Mouse (Mus musculus): ENCODE data around the gene Mpo. TPM values are rescaled to one million over a fixed set of nuclear protein-coding genes. Genes with fewer than 3 reads are reported as not detected.

The Mpo gene
- polyA plus RNA-seq, 1 experiment from 2014 or later: 3.4 TPM

- no peak for ATAC-seq (ENCODE audit: insufficient number of reproducible peaks, insufficient read depth, low FRiP score, low TSS enrichment)
- Histone ChIP-seq H3K9ac (no peak overlapping the region), H3K4me2 (replicated peaks) (no peak overlapping the region), H3K36me3 (no peaks in the 10 kb centered on the region), H3K27me3 (no peaks in the 10 kb centered on the region), H3K4me3 (no peak overlapping the region), H3K27ac (no peak overlapping the region), H3K9me3 (no peaks in the 10 kb centered on the region), H3K4me1 (peaks cover 5% of the 10 kb centered on the region; the same call in 1 of the 2 replicates)
- WGBS: 57% methylated on average over 4 of the region's 4 CpGs
Observed at GRCm38 (mm10) chr11:87751491-87751966, 41.9 kb upstream of the Mpo start.

GRCm38 (mm10) chr11:87752307-87752706 is 41.1 kb upstream of the Mpo start:
- H3K4me3 ChIP-seq: no peak overlapping the region
- ATAC-seq (ENCODE audit: insufficient number of reproducible peaks, insufficient read depth, low FRiP score, low TSS enrichment): no peak
- H3K9ac ChIP-seq: no peak overlapping the region
- WGBS: 81% methylated on average over 1 of the region's 1 CpGs
- H3K4me2 ChIP-seq (replicated peaks): no peak overlapping the region
- H3K36me3 ChIP-seq: no peaks in the 10 kb centered on the region
- H3K27ac ChIP-seq: no peak overlapping the region
- H3K27me3 ChIP-seq: no peaks in the 10 kb centered on the region
- H3K9me3 ChIP-seq: no peaks in the 10 kb centered on the region
- H3K4me1 ChIP-seq: peaks cover 5% of the 10 kb centered on the region; the same call in 1 of the 2 replicates

- H3K4me3 ChIP-seq: no peak overlapping the region
- no peaks in the 10 kb centered on the region for H3K9me3 ChIP-seq
- no peaks in the 10 kb centered on the region for H3K27me3 ChIP-seq
- no peaks in the 10 kb centered on the region for H3K36me3 ChIP-seq
- peaks cover 5% of the 10 kb centered on the region; the same call in 1 of the 2 replicates for H3K4me1 ChIP-seq
- ATAC-seq (ENCODE audit: insufficient number of reproducible peaks, insufficient read depth, low FRiP score, low TSS enrichment): no peak
- H3K9ac ChIP-seq: no peak overlapping the region
- 81% methylated on average over 8 of the region's 8 CpGs for WGBS
- H3K27ac ChIP-seq: no peak overlapping the region
- H3K4me2 ChIP-seq (replicated peaks): no peak overlapping the region
Observed at GRCm38 (mm10) chr11:87753255-87753654, 40.1 kb upstream of the Mpo start.

- Histone ChIP-seq H3K27me3 (no peaks in the 10 kb centered on the region), H3K4me2 (replicated peaks) (no peak overlapping the region), H3K9ac (no peak overlapping the region), H3K4me1 (peaks cover 5% of the 10 kb centered on the region; the same call in 1 of the 2 replicates), H3K9me3 (no peaks in the 10 kb centered on the region), H3K4me3 (no peak overlapping the region), H3K27ac (no peak overlapping the region), H3K36me3 (no peaks in the 10 kb centered on the region)
- ATAC-seq (ENCODE audit: insufficient number of reproducible peaks, insufficient read depth, low FRiP score, low TSS enrichment): no peak
- WGBS: 85% methylated on average over 5 of the region's 5 CpGs
Observed at GRCm38 (mm10) chr11:87753891-87754501, 39.4 kb upstream of the Mpo start.

GRCm38 (mm10) chr11:87754603-87755002 is 38.8 kb upstream of the Mpo start:
- peaks cover 4% of the 10 kb centered on the region for H3K27me3 ChIP-seq
- no peak overlapping the region for H3K27ac ChIP-seq
- H3K36me3 ChIP-seq: no peaks in the 10 kb centered on the region
- peaks cover 5% of the 10 kb centered on the region; the same call in 1 of the 2 replicates for H3K4me1 ChIP-seq
- WGBS: 67% methylated on average over 5 of the region's 5 CpGs
- H3K9me3 ChIP-seq: no peaks in the 10 kb centered on the region
- no peak overlapping the region for H3K9ac ChIP-seq
- ATAC-seq (ENCODE audit: insufficient number of reproducible peaks, insufficient read depth, low FRiP score, low TSS enrichment): no peak
- no peak overlapping the region for H3K4me3 ChIP-seq
- no peak overlapping the region for H3K4me2 ChIP-seq (replicated peaks)

GRCm38 (mm10) chr11:87755360-87756017 is 37.9 kb upstream of the Mpo start:
- Histone ChIP-seq H3K36me3 (no peaks in the 10 kb centered on the region), H3K4me2 (replicated peaks) (no peak overlapping the region), H3K4me1 (peaks cover 10% of the 10 kb centered on the region; the same call in 1 of the 2 replicates), H3K27ac (no peak overlapping the region), H3K4me3 (no peak overlapping the region), H3K9me3 (no peaks in the 10 kb centered on the region), H3K27me3 (peaks cover 13% of the 10 kb centered on the region), H3K9ac (no peak overlapping the region)
- ATAC-seq (ENCODE audit: insufficient number of reproducible peaks, insufficient read depth, low FRiP score, low TSS enrichment): no peak
- 75% methylated on average over 17 of the region's 17 CpGs for WGBS

GRCm38 (mm10) chr11:87756251-87756820 is 37.0 kb upstream of the Mpo start:
- H3K27ac ChIP-seq: no peak overlapping the region; the same call in 1 of the 2 replicates
- H3K36me3 ChIP-seq: no peaks in the 10 kb centered on the region
- H3K9me3 ChIP-seq: no peaks in the 10 kb centered on the region
- no peak overlapping the region for H3K4me2 ChIP-seq (replicated peaks)
- H3K27me3 ChIP-seq: peaks cover 22% of the 10 kb centered on the region
- peaks cover 11% of the 10 kb centered on the region; the same call in 1 of the 2 replicates for H3K4me1 ChIP-seq
- H3K4me3 ChIP-seq: no peak overlapping the region
- H3K9ac ChIP-seq: no peak overlapping the region
- ATAC-seq (ENCODE audit: insufficient number of reproducible peaks, insufficient read depth, low FRiP score, low TSS enrichment): no peak
- WGBS: 85% methylated on average over 15 of the region's 15 CpGs

- Histone ChIP-seq H3K27me3 (peaks cover 31% of the 10 kb centered on the region), H3K4me1 (peaks cover 11% of the 10 kb centered on the region; the same call in 1 of the 2 replicates), H3K4me3 (no peak overlapping the region), H3K27ac (no peak overlapping the region), H3K9me3 (no peaks in the 10 kb centered on the region), H3K9ac (no peak overlapping the region), H3K36me3 (no peaks in the 10 kb centered on the region), H3K4me2 (replicated peaks) (no peak overlapping the region)
- ATAC-seq (ENCODE audit: insufficient number of reproducible peaks, insufficient read depth, low FRiP score, low TSS enrichment): no peak
- 87% methylated on average over 25 of the region's 25 CpGs for WGBS
Observed at GRCm38 (mm10) chr11:87757001-87757954, 36.1 kb upstream of the Mpo start.

- Histone ChIP-seq H3K4me2 (replicated peaks) (no peak overlapping the region), H3K36me3 (no peaks in the 10 kb centered on the region), H3K9ac (no peak overlapping the region), H3K27me3 (peaks cover 42% of the 10 kb centered on the region), H3K9me3 (no peaks in the 10 kb centered on the region), H3K4me1 (peaks cover 12% of the 10 kb centered on the region), H3K27ac (no peak overlapping the region), H3K4me3 (no peak overlapping the region)
- WGBS: 80% methylated on average over 7 of the region's 7 CpGs
- no peak for ATAC-seq (ENCODE audit: insufficient number of reproducible peaks, insufficient read depth, low FRiP score, low TSS enrichment)
Observed at GRCm38 (mm10) chr11:87758161-87758911, 35.0 kb upstream of the Mpo start.

GRCm38 (mm10) chr11:87758957-87759608 is 34.3 kb upstream of the Mpo start:
- no peak overlapping the region for H3K4me2 ChIP-seq (replicated peaks)
- no peak overlapping the region for H3K27ac ChIP-seq
- H3K27me3 ChIP-seq: peaks cover 49% of the 10 kb centered on the region
- ATAC-seq (ENCODE audit: insufficient number of reproducible peaks, insufficient read depth, low FRiP score, low TSS enrichment): no peak
- H3K9ac ChIP-seq: no peak overlapping the region
- peaks cover 20% of the 10 kb centered on the region for H3K4me1 ChIP-seq
- WGBS: 76% methylated on average over 4 of the region's 4 CpGs
- H3K9me3 ChIP-seq: no peaks in the 10 kb centered on the region
- H3K36me3 ChIP-seq: no peaks in the 10 kb centered on the region
- no peak overlapping the region for H3K4me3 ChIP-seq
